Comparison of ENCODE assay signal across 23 mouse cellular contexts in genomic region chr1:77028216-77028615, GRCm38 (mm10).
DNase-seq lines count a peak whose midpoint lies in the region; ATAC-seq and TF ChIP-seq lines count a peak whose summit lies in the region.
"Had no signal": no experiment of that assay in that cellular context is flagged by ENCODE, and none has a peak within 500 bp of the region (broad histone marks: within the 10 kb centered on the region; RNA-seq: fewer than 3 reads in every experiment).

No protein-coding gene starts in this region.

- WGBS in forebrain, embryonic 14.5 days: 77% methylated on average over 6 of the region's 6 CpGs
- WGBS in forebrain, embryonic 12.5 days: 88% methylated on average over 6 of the region's 6 CpGs
- WGBS in forebrain, postnatal 0 days: 63% methylated on average over 6 of the region's 6 CpGs

- H3K9ac ChIP-seq in forebrain, embryonic 14.5 days (ENCODE audit: low read length): no peak overlapping the region
- no peak overlapping the region for H3K9ac ChIP-seq in forebrain, embryonic 12.5 days
- no peak overlapping the region for H3K9ac ChIP-seq in forebrain, postnatal 0 days
- H3K9ac ChIP-seq: embryonic facial prominence, embryonic 13.5 days; heart, embryonic 12.5 days; hindbrain, embryonic 13.5 days; liver, embryonic 15.5 days; lung, embryonic 15.5 days had no signal

- intact Hi-C loops in left cerebral cortex, postnatal 36 days (cut with DNase I): no loop called here
- intact Hi-C loops in left cerebral cortex, postnatal 10 days (cut with DNase I): no loop called here

- peak overlapping the region; percentile 30; the same call in 1 of the 2 replicates for H3K27ac ChIP-seq in forebrain, embryonic 14.5 days (ENCODE audit: low read depth, low read length)
- no peak overlapping the region for H3K27ac ChIP-seq in forebrain, embryonic 12.5 days
- no peak overlapping the region for H3K27ac ChIP-seq in forebrain, postnatal 0 days (ENCODE audit: low read depth, low read length)
- H3K27ac ChIP-seq: embryonic facial prominence, embryonic 13.5 days; hindbrain, embryonic 13.5 days; limb, embryonic 10.5 days; liver, embryonic 15.5 days; lung, embryonic 15.5 days had no signal

- peak; percentile 7 for DNase-seq in forebrain, embryonic 14.5 days (ENCODE audit: low spot score)
- peak; percentile 6 to 9 for DNase-seq in left cerebral cortex, postnatal 36 days (ENCODE audit: low spot score in 2 of 2)
- no peak for DNase-seq in left cerebral cortex, postnatal 10 days (ENCODE audit: extremely low spot score in 1 of 2, low spot score in 2 of 2)
- peak; percentile 45 for DNase-seq in cerebellum, adult 9-11 months
- peak; percentile 20 for DNase-seq in forebrain, postnatal 0 days
- no peak for DNase-seq in spleen, postnatal 36 days (ENCODE audit: low spot score in 2 of 2)
- DNase-seq: adrenal gland, adult 8-10 months; embryo, embryonic 11 days; gastrocnemius, postnatal 14 days; heart, adult 18-20 months; heart, postnatal 10 days; kidney, adult 18-20 months; kidney, postnatal 4 days; liver; midbrain, embryonic 14.5 days had no signal

- no peaks in the 10 kb centered on the region for H3K4me1 ChIP-seq in forebrain, embryonic 14.5 days (ENCODE audit: control insufficient read depth, insufficient read depth, low read length)
- 0 out of 2 replicates have a peak, but pooled peaks cover 3% of the 10 kb centered on the region for H3K4me1 ChIP-seq in forebrain, embryonic 12.5 days
- H3K4me1 ChIP-seq in forebrain, postnatal 0 days (ENCODE audit: insufficient read depth): no peaks in the 10 kb centered on the region
- H3K4me1 ChIP-seq: embryonic facial prominence, embryonic 13.5 days; heart, embryonic 12.5 days; limb, embryonic 10.5 days; liver, embryonic 15.5 days; lung, embryonic 15.5 days had no signal

- H3K4me3 ChIP-seq in forebrain, embryonic 14.5 days (ENCODE audit: low read depth, low read length): no peak overlapping the region
- no peak overlapping the region for H3K4me3 ChIP-seq in forebrain, embryonic 12.5 days (replicated peaks)
- H3K4me3 ChIP-seq in forebrain, postnatal 0 days (ENCODE audit: low read depth, low read length): no peak overlapping the region
- H3K4me3 ChIP-seq: embryonic facial prominence, embryonic 13.5 days; erythroblast, embryonic 14.5 days; heart, embryonic 12.5 days; hindbrain, embryonic 13.5 days; limb, embryonic 10.5 days; liver, embryonic 15.5 days; lung, embryonic 15.5 days had no signal

- no peaks in the 10 kb centered on the region for H3K36me3 ChIP-seq in forebrain, embryonic 14.5 days (ENCODE audit: control insufficient read depth, insufficient read depth, low read length)
- H3K36me3 ChIP-seq in forebrain, embryonic 12.5 days (replicated peaks): no peaks in the 10 kb centered on the region
- no peaks in the 10 kb centered on the region for H3K36me3 ChIP-seq in forebrain, postnatal 0 days (ENCODE audit: insufficient read depth)
- H3K36me3 ChIP-seq: embryonic facial prominence, embryonic 13.5 days; heart, embryonic 12.5 days; hindbrain, embryonic 13.5 days; limb, embryonic 10.5 days; liver, embryonic 15.5 days; lung, embryonic 15.5 days had no signal

- no peak for TF ChIP-seq CTCF in forebrain, postnatal 0 days (IDR thresholded peaks at IDR 0.05; ENCODE audit: low read depth)

- no peaks in the 10 kb centered on the region for H3K27me3 ChIP-seq in forebrain, embryonic 14.5 days (replicated peaks; ENCODE audit: control insufficient read depth, insufficient read depth, low read length)
- H3K27me3 ChIP-seq in forebrain, embryonic 12.5 days: no peaks in the 10 kb centered on the region
- no peaks in the 10 kb centered on the region for H3K27me3 ChIP-seq in forebrain, postnatal 0 days (ENCODE audit: insufficient read depth, low read length)
- H3K27me3 ChIP-seq: embryonic facial prominence, embryonic 13.5 days; heart, embryonic 12.5 days; hindbrain, embryonic 13.5 days; liver, embryonic 15.5 days; lung, embryonic 15.5 days had no signal

- no peaks in the 10 kb centered on the region for H3K9me3 ChIP-seq in forebrain, embryonic 14.5 days (replicated peaks; ENCODE audit: control insufficient read depth, low read length)
- no peaks in the 10 kb centered on the region for H3K9me3 ChIP-seq in forebrain, embryonic 12.5 days
- H3K9me3 ChIP-seq in forebrain, postnatal 0 days (ENCODE audit: low read length): no peaks in the 10 kb centered on the region
- H3K9me3 ChIP-seq: embryonic facial prominence, embryonic 13.5 days; heart, embryonic 12.5 days; hindbrain, embryonic 13.5 days; limb, embryonic 10.5 days; liver, embryonic 15.5 days; lung, embryonic 15.5 days had no signal

- no peak for ATAC-seq in forebrain, embryonic 14.5 days
- no peak for ATAC-seq in forebrain, embryonic 12.5 days (ENCODE audit: low FRiP score)
- peak; percentile 10; the same call in 1 of the 2 replicates for ATAC-seq in forebrain, postnatal 0 days

- H3K4me2 ChIP-seq in forebrain, embryonic 14.5 days (ENCODE audit: low read length): no peak overlapping the region
- no peak overlapping the region for H3K4me2 ChIP-seq in forebrain, embryonic 12.5 days
- H3K4me2 ChIP-seq in forebrain, postnatal 0 days (ENCODE audit: low read depth): no peak overlapping the region
- H3K4me2 ChIP-seq: embryonic facial prominence, embryonic 13.5 days; heart, embryonic 12.5 days; hindbrain, embryonic 13.5 days; liver, embryonic 15.5 days; lung, embryonic 15.5 days had no signal

Comparison
In these comparisons a context has a peak if more than half of its experiments do, and no peak if none do; other contexts are left out.
1. DNase-seq: peak in forebrain, embryonic 14.5 days (single experiment), left cerebral cortex, postnatal 36 days (2 of 2), cerebellum, adult 9-11 months (single experiment) and forebrain, postnatal 0 days (single experiment); none in left cerebral cortex, postnatal 10 days (0 of 2) and spleen, postnatal 36 days (0 of 2).